Mouse (Mus musculus): Measurements from ENCODE around the gene Aqp3. TPM values are rescaled to one million over a fixed set of nuclear protein-coding genes. Genes with fewer than 3 reads are reported as not detected.

The Aqp3 gene
- polyA plus RNA-seq, 1 experiment from 2014 or later: 0.24 TPM

DNA sequence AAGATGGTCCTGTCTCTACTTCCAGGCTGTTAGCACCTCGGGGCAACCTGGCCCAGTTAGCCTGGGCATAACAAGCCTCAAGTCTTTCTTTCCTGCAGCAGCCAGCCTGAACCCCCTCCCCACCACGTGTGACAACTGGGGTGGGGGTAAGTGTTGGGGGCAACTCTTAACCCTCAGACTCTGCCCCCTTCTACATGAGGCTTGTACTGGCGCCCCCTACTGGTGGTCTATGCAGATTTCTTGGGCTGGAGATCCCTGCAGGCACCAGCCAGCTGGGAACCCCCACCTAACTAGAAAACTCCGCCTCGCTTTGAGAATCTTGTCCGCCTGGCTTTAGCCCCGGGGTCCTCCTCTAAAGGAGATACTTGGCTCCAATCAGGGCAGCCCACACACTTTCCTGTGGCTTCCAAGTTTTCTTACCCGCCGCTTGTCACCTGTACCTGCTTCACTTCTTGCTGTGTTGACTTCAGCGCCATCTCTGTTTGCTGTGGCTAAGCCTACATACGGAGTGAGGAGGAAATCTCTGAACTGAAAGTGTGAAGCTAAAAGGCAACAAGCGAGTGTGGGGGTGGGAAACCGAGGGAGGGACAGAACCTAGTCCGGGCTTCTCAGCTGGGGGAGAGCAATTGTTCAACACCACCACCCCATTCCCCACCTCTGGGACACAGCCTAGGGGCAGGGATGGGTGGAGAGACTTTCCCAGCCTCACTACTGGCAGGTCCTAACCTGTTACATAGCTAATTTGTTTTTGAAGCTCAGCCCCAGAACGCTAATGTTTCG, 33.9 kb downstream of the Aqp3 start:
- H3K27ac ChIP-seq (ENCODE audit: low read depth): no peak overlapping the region
- 15% methylated on average over 16 of the region's 16 CpGs for WGBS
- DNase-seq (peak; percentile 48), ATAC-seq (ENCODE audit: insufficient read depth) (0 out of 2 replicates have a peak, but pooled peaks have one; percentile 21)
- H3K9ac ChIP-seq: peak overlapping the region; percentile 2; the same call in 1 of the 2 replicates
- no peaks in the 10 kb centered on the region for H3K27me3 ChIP-seq (ENCODE audit: insufficient read depth, low read length)
- no peaks in the 10 kb centered on the region for H3K4me1 ChIP-seq (ENCODE audit: insufficient read depth)
- no peaks in the 10 kb centered on the region for H3K9me3 ChIP-seq (ENCODE audit: low read depth, low read length)
- no peak overlapping the region for H3K4me3 ChIP-seq (ENCODE audit: low read depth, low read length)
- H3K4me2 ChIP-seq: peak overlapping the region; percentile 43
- H3K36me3 ChIP-seq (ENCODE audit: insufficient read depth): no peaks in the 10 kb centered on the region
- peak; percentile 59 for TF ChIP-seq CTCF (IDR thresholded peaks at IDR 0.05; ENCODE audit: low read depth)

GRCm38 (mm10) chr4:41063351-41063750, 34.6 kb downstream of the Aqp3 start:
- no peak for TF ChIP-seq CTCF (IDR thresholded peaks at IDR 0.05; ENCODE audit: low read depth)
- no peaks in the 10 kb centered on the region for H3K27me3 ChIP-seq (ENCODE audit: insufficient read depth, low read length)
- no peaks in the 10 kb centered on the region for H3K4me1 ChIP-seq (ENCODE audit: insufficient read depth)
- H3K4me3 ChIP-seq (ENCODE audit: low read depth, low read length): no peak overlapping the region
- H3K9me3 ChIP-seq (ENCODE audit: low read depth, low read length): no peaks in the 10 kb centered on the region
- no peak overlapping the region for H3K27ac ChIP-seq (ENCODE audit: low read depth)
- H3K9ac ChIP-seq: no peak overlapping the region
- WGBS: 45% methylated on average over 3 of the region's 3 CpGs
- H3K4me2 ChIP-seq: no peak overlapping the region
- DNase-seq (no peak), ATAC-seq (ENCODE audit: insufficient read depth) (no peak)
- H3K36me3 ChIP-seq (ENCODE audit: insufficient read depth): no peaks in the 10 kb centered on the region

DNA sequence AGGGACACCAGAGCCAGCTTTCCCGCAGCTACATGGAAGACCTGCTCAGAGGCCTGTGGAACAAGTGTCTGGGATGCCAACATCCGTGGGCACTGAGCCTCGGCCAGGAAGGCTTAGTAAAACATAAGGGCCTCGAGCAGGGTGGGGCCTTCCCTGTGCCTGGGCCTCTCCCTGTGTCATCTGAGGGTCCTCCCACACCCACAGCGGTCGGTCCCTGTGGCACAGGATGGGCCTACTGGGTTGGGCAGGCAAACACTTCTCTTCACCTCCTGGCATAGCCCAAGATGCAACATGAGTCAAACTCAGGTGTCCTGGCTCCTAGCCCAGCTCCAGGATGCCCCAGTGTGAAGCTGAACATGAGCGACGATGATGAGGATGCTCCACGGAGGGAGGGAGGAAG, 40.6 kb downstream of the Aqp3 start:
- Histone ChIP-seq H3K27ac (ENCODE audit: low read depth) (no peak overlapping the region), H3K4me2 (no peak overlapping the region), H3K4me3 (ENCODE audit: low read depth, low read length) (no peak overlapping the region), H3K27me3 (ENCODE audit: insufficient read depth, low read length) (no peaks in the 10 kb centered on the region), H3K9ac (no peak overlapping the region), H3K4me1 (ENCODE audit: insufficient read depth) (peaks cover 8% of the 10 kb centered on the region; the same call in 1 of the 2 replicates), H3K36me3 (ENCODE audit: insufficient read depth) (no peaks in the 10 kb centered on the region), H3K9me3 (ENCODE audit: low read depth, low read length) (no peaks in the 10 kb centered on the region)
- DNase-seq (no peak), ATAC-seq (ENCODE audit: insufficient read depth) (no peak)
- 63% methylated on average over 9 of the region's 9 CpGs for WGBS
- TF ChIP-seq CTCF (IDR thresholded peaks at IDR 0.05; ENCODE audit: low read depth): no peak

- H3K9ac ChIP-seq: no peak overlapping the region
- no peak overlapping the region for H3K4me2 ChIP-seq
- no peaks in the 10 kb centered on the region for H3K27me3 ChIP-seq (ENCODE audit: insufficient read depth, low read length)
- no peaks in the 10 kb centered on the region for H3K9me3 ChIP-seq (ENCODE audit: low read depth, low read length)
- ATAC-seq (ENCODE audit: insufficient read depth) (no peak), DNase-seq (no peak)
- WGBS: 50% methylated on average over 7 of the region's 7 CpGs
- TF ChIP-seq CTCF (IDR thresholded peaks at IDR 0.05; ENCODE audit: low read depth): no peak
- peaks cover 8% of the 10 kb centered on the region; the same call in 1 of the 2 replicates for H3K4me1 ChIP-seq (ENCODE audit: insufficient read depth)
- H3K27ac ChIP-seq (ENCODE audit: low read depth): no peak overlapping the region
- no peaks in the 10 kb centered on the region for H3K36me3 ChIP-seq (ENCODE audit: insufficient read depth)
- no peak overlapping the region for H3K4me3 ChIP-seq (ENCODE audit: low read depth, low read length)
Observed at GRCm38 (mm10) chr4:41056742-41057332, 41.1 kb downstream of the Aqp3 start.

- WGBS: 38% methylated on average over 1 of the region's 1 CpGs
- ATAC-seq (ENCODE audit: insufficient read depth) (no peak), DNase-seq (no peak)
- Histone ChIP-seq H3K4me1 (ENCODE audit: insufficient read depth) (peaks cover 8% of the 10 kb centered on the region; the same call in 1 of the 2 replicates), H3K9me3 (ENCODE audit: low read depth, low read length) (no peaks in the 10 kb centered on the region), H3K4me3 (ENCODE audit: low read depth, low read length) (no peak overlapping the region), H3K9ac (no peak overlapping the region), H3K4me2 (no peak overlapping the region), H3K27ac (ENCODE audit: low read depth) (no peak overlapping the region), H3K27me3 (ENCODE audit: insufficient read depth, low read length) (no peaks in the 10 kb centered on the region), H3K36me3 (ENCODE audit: insufficient read depth) (no peaks in the 10 kb centered on the region)
- TF ChIP-seq CTCF (IDR thresholded peaks at IDR 0.05; ENCODE audit: low read depth): no peak
Observed at GRCm38 (mm10) chr4:41056253-41056652, 41.7 kb downstream of the Aqp3 start.

DNA sequence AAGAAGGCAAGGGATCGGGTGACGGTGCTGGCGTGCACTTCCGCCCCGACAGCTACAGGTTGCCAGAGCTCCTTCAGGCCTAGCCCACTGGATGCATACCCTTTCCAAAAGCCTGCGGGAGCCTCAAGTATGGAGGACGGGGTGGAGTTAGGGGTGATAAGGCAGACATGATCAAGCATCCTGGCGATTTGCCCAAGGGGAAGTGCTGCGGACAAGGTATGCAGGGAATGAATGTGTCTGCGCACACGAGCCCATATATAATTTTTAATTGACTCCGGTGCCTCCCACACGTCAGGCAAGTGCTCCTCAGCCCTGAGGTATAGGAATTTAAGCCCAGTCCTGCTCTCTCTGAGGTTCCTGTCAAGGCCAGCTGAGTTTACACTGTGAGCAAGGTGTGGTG, 42.9 kb downstream of the Aqp3 start:
- H3K4me2 ChIP-seq: peak overlapping the region; percentile 44
- no peaks in the 10 kb centered on the region for H3K27me3 ChIP-seq (ENCODE audit: insufficient read depth, low read length)
- H3K4me3 ChIP-seq (ENCODE audit: low read depth, low read length): no peak overlapping the region
- H3K36me3 ChIP-seq (ENCODE audit: insufficient read depth): no peaks in the 10 kb centered on the region
- peak; percentile 82 for DNase-seq
- H3K9me3 ChIP-seq (ENCODE audit: low read depth, low read length): no peaks in the 10 kb centered on the region
- peak; percentile 71 for ATAC-seq (ENCODE audit: insufficient read depth)
- peak overlapping the region; percentile 65; the same call in 1 of the 2 replicates for H3K27ac ChIP-seq (ENCODE audit: low read depth)
- TF ChIP-seq CTCF (IDR thresholded peaks at IDR 0.05; ENCODE audit: low read depth): no peak
- H3K4me1 ChIP-seq (ENCODE audit: insufficient read depth): peaks cover 8% of the 10 kb centered on the region; the same call in 1 of the 2 replicates
- 24% methylated on average over 13 of the region's 13 CpGs for WGBS
- H3K9ac ChIP-seq: no peak overlapping the region; the same call in 1 of the 2 replicates

DNA sequence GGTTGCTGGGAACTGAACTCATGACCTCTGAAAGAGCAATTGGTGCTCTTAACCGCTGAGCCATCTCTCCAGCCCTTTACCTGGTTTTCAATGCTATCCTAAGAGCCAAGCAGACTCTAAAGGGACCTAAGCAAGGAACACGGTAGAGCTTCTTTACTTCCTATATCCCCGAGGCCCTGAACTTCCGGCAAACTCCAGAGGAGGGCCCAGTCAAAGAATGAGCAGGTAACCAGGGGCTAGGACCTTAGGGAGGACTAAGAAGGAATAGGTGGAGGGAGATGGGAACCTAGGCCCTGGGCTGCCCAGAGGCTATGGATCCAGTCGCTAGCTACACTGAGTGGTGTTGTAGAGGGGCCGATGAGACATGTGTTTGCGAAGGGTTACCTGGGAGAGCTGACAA, 46.2 kb downstream of the Aqp3 start:
- no peak for DNase-seq
- H3K4me2 ChIP-seq: no peak overlapping the region
- TF ChIP-seq CTCF (IDR thresholded peaks at IDR 0.05; ENCODE audit: low read depth): no peak
- H3K4me3 ChIP-seq (ENCODE audit: low read depth, low read length): no peak overlapping the region
- WGBS: 82% methylated on average over 7 of the region's 7 CpGs
- H3K36me3 ChIP-seq (ENCODE audit: insufficient read depth): no peaks in the 10 kb centered on the region
- no peak overlapping the region for H3K9ac ChIP-seq
- H3K9me3 ChIP-seq (ENCODE audit: low read depth, low read length): no peaks in the 10 kb centered on the region
- no peak overlapping the region for H3K27ac ChIP-seq (ENCODE audit: low read depth)
- no peaks in the 10 kb centered on the region for H3K27me3 ChIP-seq (ENCODE audit: insufficient read depth, low read length)
- no peak for ATAC-seq (ENCODE audit: insufficient read depth)
- H3K4me1 ChIP-seq (ENCODE audit: insufficient read depth): peaks cover 8% of the 10 kb centered on the region; the same call in 1 of the 2 replicates

Data from lung, embryonic 14.5 days (tissue).